Mouse (Mus musculus) liver, adult (tissue): ENCODE measurements around the gene Abhd14b.

Source experiments
- GATA4 ChIP-seq: IDR thresholded peaks from 2 replicates; pipeline ENCODE4 v1.6.1; 2014; ENCODE audit warnings: mild to moderate bottlenecking, low read length; ENCODE audit not compliant: insufficient replicate concordance

Gene Abhd14b

GRCm38 (mm10) chr9:106452351-106452750 lies 5.1 kb downstream of the Abhd14b start:
- no peak for TF ChIP-seq GATA4

DNA sequence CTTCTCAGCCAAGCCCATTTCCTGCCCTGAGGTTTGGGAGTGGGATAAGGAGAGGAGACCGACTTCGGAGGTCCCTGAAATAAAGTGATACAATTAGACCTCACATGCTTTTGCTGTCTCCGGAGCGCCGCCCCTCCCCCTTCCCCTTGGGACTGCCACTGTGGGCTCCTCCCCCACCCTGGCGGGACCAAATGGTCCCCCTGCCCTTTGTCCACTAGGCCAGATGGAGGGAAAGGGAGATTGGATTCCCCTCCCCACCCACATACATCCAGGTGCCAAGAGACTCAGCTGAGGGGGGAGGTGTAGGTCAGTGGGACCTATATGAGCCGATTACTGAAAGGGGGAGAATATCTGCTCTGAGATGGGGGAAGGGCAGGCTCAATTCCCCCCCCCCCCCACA lies 5.6 kb downstream of the Abhd14b start:
- no peak for TF ChIP-seq GATA4

- TF ChIP-seq GATA4: no peak
These were observed 6.2 kb downstream of the Abhd14b start, which contains the start of gene Pcbp4 for GRCm38 (mm10) chr9:106453271-106454070. Gene Pcbp4, plus strand, starts transcription at chr9:106453291.

DNA sequence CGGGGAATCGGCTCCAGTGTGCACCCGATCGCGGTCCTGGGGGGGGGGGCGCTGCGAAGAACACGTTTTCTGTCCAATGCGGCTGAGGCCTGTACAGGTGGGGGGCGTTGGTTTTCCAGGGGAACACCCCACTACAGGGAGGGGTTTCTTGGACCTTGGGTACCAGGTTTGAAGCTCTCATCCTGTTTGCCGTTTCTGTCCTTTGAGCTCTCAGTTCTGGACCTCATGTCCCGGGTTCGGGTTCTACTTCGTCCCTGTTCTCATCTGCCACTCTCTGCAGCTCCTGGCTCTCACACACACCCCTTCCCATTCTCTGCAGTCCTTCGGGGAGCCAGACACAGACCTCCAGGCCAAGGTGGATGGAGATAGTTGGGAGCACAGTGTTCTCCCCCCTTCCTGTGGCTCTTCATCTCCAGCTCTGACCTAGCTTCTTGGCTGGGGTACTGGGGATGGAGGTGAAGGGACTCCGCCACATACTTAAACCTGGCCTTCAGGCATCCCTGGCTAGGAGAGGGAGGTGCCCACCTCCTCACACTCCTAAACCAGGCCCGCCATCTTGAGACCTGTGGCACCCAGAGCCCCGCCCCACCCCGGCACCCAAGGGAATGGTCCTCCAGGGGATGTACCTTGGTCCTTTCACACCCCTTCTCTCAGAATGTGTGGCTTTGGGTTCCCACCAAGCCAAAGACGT lies 7.0 kb downstream of the Abhd14b start:
- no peak for TF ChIP-seq GATA4

- TF ChIP-seq GATA4: no peak
These were observed 7.8 kb downstream of the Abhd14b start for GRCm38 (mm10) chr9:106454888-106455681.

DNA sequence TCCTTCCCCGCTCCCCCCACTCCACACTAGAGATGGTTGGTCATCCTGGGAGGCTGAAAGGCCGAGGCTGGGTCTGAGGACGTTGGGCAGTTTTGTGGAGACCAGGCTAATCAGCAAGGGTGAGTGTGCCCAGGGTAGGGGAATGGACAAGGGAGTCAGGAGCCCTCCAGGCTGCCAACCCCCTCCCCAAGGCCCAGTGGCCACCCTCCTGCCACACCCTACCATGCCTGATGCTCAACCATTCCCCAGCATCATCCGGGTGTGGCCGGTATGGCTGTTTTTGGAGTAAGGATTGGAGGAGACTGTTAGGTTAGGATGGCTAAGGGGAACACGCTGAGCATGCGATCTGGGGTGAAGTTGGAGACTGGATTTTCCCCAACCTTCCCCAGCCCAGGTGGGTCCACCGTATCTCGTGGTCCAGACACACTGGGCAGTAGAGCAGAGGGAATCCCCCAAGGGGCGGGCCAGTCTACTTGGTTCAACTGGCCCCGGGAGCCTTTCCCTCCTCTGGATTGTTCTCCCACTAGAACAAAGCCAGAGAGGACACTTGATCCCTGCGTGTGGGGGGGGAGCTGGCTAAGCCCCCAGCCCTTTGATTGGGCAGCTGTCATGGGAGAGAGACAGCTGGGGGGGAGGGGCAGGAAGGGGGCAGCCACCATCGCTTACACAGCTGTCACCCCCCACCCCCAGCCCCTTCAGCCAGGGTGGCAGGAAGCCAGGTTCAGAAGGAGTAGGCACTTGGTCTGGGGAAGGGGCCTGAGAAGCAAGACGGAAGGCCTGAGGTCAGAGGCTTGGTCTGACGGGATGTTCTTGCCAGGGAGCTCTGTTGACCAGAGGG lies 9.3 kb downstream of the Abhd14b start:
- no peak for TF ChIP-seq GATA4

DNA sequence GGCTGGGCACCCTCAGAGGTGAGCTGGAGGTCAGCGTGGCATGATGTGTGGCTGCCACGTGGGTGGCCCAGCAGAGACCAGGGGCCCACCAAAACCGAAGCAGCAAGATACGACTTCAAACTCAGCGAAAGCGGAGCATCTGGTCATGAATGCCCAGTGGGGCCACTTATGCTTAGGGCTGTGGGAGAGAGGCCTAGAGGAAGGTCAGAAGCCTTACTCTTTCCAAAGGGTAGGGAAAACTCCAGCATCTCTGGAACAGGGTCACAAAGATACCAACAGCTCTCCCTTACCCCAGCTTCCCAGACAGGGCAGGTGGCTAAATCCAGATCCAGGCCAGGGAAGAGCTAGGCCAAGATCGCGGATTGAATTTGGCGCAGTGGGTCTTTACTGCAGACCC lies 9.9 kb downstream of the Abhd14b start:
- TF ChIP-seq GATA4: no peak

- TF ChIP-seq GATA4: no peak
These were observed 10.7 kb downstream of the Abhd14b start for GRCm38 (mm10) chr9:106457920-106458319.

DNA sequence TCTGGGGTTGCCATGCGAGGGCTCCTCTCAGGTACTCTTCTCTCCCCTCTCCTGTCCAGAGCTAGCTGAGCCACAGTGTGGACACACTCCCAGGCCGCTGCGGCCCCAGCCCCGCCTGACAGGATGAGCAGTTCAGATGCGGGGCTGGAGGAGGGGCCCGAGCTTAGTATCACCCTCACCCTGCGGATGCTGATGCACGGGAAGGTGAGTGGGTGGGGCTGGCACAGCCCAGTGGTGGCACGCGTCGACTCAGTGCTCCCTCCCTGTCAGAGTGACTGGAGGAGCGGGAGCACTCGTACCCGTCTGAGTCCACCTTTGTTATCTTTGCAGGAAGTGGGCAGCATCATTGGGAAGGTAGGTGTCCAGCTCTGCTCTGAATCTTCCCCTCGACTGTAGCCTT lies 12.7 kb downstream of the Abhd14b start:
- no peak for TF ChIP-seq GATA4

DNA sequence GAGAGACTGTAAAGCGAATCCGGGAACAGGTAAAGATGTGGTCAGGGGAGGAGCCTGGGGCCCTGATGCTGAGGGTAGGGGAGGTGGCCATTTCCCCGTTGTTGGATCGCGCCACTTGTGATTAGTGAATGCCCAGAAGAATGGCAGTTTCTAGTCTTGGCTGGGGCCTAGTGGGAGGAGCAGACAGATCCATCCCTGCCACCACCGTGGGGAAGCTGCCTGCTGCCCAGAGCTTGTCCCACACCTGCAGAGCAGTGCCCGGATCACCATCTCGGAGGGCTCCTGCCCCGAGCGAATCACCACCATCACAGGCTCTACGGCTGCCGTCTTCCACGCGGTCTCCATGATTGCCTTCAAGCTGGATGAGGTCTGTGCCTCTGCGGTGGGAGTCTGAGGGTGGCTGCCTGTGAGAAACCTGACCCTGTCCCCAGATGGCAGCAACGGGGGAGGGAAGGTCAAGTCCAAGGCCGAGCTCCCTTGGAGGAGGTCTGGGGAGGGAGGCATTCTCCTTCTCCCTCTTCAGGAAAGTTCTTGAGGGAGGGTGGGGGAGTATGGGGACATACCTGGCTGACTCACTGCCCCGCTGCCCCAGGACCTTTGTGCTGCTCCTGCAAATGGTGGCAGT lies 13.3 kb downstream of the Abhd14b start:
- TF ChIP-seq GATA4: no peak

GRCm38 (mm10) chr9:106461026-106461415 lies 13.8 kb downstream of the Abhd14b start:
- TF ChIP-seq GATA4: no peak

DNA sequence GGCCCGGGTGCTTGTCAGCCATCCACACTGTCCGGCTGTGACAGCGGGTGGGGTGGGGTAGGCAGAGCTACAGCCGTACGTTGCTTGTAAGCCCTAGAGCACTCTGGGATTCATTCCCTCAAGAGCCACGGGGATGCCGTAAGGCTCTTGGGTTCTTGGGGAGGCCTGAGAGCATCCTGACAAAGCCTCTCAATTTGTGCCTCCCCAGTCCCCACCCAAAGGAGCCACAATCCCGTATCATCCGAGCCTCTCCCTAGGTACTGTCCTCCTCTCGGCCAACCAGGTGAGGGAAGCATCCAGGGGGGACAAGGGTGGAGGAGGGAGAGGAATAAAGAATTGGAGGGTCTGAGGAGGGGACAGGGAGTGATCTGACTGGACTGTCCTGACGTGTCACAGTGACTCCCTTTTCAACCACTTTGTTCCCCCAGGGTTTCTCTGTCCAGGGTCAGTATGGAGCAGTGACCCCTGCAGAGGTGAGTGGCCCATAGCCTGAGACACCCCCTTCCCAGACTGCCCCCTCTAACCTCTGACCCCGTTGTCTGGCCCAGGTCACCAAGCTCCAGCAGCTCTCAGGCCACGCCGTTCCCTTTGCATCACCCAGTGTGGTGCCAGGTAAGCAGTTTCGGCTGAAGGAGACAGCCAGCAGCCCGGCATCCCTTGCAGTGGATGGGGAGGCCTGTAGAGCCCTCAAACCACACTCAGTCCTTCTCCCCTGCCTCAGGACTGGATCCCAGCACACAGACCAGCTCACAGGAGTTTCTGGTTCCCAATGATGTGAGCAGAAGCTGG lies 14.6 kb downstream of the Abhd14b start:
- TF ChIP-seq GATA4: no peak

GRCm38 (mm10) chr9:106462430-106462800 lies 15.2 kb downstream of the Abhd14b start:
- TF ChIP-seq GATA4: no peak
